Mouse (Mus musculus): ENCODE results near the gene H2afj. TPM values are rescaled to one million over a fixed set of nuclear protein-coding genes. Genes with fewer than 3 reads are reported as not detected.
A peak's percentile ranks its signal among the peaks of the same experiment; 100 is the strongest.

Gene H2afj
- total RNA-seq, 2 experiments from 2014 or later = 46.1 to 79.7 TPM

DNA sequence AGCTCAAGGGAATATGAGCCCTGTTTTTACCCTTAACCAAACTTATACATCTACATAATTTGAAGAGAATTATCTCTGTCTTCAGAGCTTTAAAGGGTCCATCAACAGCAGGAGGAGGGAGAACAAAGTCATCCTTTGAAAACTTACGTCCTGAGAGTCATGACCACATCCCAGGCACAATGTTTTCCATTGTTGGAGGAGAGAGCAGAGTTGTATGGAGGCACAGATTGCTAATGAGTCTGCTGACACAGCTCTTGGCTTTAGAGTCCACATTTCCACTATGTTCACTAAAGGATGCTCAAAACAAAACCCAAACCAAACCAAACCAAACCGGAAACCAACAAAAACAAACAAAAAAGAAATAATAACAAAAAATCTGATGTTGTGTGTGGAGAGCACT is 36.9 kb downstream of the H2afj start:
- no peak for ATAC-seq (replicated peaks; ENCODE audit: poor library complexity)

DNA sequence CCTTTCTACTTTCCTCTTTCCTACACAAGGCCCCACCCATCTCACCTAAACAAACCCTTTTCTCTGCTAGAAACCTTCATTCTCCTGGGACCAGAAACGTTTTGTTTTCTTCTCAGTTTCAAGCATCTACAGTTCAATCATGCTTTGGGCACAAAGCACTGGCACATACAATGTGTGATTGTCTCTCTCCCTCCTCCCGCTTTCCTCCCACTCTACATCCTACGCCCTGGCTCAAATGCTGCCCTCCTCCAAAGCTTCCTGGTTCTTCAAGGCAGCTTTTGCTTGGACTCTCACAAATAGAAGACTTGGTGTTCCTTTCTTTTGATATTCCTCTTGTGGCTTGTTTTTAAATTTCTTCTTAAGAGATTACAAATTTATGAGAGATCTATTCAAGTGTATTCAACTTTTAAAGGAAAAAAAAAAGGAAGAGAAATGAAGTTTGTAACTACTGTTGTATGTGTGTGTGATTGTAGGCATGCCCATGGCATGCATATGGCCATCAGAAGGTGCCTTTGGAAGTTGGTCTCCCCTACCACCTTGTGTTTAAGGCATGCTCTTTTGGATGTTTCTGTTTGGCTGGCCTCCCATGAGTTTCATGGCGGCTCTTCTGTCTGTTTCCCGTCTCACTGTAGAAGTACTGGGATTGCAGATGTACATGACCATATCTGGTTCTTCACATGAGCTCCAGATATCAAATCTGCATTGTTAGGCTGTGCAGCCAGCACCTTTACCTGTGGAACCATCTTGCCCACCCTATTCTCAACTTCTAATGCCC is 37.8 kb downstream of the H2afj start:
- no peak for ATAC-seq (replicated peaks; ENCODE audit: poor library complexity)

DNA sequence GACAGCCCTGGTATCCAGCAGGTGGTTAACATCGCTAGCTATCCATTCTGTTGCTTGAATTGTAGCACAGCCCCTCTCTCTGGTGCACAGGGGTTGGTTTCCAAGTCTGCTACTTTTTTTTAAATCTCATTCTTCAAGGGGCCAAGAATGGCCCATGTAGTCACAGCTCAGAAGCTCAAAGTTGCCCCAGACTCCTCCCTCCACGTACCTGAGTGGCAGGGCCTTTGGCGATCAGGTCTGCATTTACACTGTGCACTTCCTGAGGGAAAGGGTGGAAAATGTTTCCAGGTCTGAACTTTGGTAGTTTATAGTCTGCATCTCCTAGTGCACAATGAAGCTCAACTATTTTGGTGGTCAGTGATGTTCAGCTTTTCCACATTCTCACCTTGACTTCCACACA is 39.2 kb downstream of the H2afj start:
- no peak for ATAC-seq (replicated peaks; ENCODE audit: poor library complexity)

DNA sequence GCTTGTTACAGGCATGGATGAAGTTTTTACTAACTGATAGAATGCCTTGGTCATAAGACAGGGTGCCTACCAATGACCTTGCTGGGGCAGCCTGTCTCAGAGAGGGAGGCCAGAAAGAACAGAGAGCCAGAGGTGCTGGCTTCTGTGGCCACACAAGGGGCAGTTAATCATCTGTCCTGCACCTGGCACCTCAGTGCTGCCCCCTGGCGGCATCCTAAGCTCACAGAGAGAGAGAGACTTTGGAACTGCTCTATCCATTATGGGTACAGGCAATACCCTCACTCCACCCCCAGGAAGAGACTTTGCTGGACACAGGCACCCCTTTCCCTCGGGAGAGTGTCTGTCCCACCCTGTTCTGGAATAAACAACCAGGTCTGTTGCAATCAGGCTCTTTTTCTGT is 39.7 kb downstream of the H2afj start:
- peak; percentile 80 for ATAC-seq (replicated peaks; ENCODE audit: poor library complexity)

DNA sequence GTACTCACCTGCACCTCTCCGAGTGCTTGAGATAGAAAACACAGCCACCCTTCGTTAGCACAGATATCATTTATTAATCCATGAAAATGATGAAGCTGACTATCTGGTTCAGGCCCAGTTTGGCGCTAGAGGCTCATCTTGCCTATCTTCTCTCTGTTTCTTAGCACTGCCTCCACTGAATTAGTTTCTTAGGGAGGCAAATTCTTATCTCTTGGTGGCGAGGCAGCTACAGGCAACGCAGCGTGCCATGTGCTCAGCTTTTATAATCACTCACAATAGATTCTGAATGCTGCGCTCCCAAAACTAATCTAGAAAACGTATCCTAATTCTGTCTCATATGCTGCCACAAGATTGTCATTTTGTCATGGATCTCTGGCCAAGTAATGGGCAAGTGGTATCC is 40.4 kb downstream of the H2afj start:
- peak; percentile 71 for ATAC-seq (replicated peaks; ENCODE audit: poor library complexity)

DNA sequence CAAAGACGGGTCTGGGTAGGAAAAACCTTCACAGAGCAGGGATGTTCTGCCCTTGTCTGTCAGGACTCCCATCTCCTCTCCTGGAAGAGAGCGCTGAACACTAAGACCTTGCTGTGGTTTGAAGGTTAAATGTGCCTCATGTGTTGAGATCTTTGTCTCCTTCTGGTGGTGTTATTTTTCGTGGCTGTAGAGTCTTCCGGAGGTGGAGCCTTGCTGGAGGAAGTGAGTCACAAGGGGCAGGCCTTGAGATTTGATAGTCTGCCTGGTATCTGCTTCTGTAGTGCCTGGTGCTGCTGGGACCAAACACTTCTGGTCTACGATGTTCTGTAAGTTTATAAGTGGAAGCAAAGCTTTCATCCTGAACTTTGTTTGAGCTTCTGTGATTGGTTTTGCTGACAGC is 40.9 kb downstream of the H2afj start:
- no peak; the same call in 1 of the 2 replicates for ATAC-seq (replicated peaks; ENCODE audit: poor library complexity)

DNA sequence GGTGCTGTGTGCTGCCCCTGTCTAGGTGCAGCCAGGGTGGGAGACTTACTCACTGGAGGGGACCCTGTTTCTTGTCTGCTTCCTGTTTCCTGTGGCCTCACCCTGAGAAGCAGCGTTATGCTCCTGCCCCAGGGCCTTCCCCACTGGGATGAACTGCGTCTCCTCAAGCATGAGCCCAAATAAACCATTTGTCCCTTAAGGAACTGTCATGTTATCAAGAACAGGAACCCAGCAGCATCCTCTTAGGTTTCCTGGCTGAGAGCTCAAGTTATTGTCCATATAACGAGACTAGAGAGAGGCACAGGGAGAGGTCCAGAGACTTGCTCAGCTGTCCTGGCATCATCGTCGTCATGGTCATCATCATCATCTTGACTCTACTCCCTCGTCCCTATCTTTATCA is 42.2 kb downstream of the H2afj start:
- ATAC-seq (replicated peaks; ENCODE audit: poor library complexity) = no peak

DNA sequence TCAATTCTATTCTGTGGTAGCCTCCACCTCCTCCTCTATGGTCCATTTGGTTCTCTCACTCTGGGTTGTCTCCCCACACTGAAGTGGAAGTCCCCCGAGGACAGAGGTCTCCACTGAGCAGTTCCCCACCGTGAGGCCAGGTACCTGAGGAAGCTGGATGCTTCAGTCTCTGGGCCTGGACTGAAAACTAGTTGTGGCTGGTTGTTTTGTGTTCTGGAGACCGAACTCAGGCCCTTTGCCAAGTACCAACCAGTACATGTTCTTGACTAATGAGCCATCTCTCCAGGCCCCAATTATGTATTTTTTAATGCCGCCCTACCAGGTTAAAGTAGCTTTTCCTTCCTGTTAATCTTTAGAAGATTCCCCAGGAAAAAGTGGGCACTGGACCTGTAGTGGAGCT is 44.3 kb downstream of the H2afj start:
- no peak for ATAC-seq (replicated peaks; ENCODE audit: poor library complexity)

DNA sequence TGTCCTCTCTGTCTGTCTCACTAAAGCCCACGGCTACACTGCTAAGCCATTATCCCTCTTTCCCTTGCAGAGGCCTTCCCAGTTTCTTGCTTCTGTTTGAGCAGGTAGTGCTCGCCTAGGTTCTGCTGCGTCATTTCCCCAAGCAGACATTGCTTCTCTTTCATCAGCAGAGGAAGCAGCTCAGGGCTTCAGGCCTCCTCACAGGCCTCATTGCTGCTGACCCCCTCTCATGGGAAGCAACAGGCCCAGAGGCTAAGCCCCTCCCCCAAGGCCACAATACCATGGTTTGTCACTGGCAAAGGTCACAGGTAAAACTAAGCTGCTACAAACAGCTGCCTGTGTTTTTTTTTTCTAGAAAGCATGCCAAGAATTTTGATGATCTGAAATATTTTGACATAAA is 44.7 kb downstream of the H2afj start:
- ATAC-seq (replicated peaks; ENCODE audit: poor library complexity) = no peak

DNA sequence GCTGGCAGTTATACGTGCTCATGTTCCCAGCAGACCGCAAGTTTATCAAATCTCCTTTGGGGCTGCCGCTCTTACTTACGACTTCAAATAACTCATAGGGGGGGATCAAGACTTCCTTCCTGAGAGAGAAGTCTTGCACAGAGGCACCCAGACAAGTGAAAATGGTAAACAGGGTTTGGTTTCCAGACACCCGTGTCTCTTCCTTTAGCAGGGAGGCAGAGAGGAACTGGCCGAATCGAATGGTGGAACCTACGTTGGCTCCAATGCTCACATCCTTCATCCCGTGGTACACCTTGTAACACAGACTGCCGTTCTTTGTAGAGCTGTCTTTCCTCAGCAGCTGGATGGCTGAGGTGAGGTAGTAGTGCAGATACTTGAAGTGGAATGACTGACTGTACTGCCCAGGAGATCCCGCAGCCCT is 46.3 kb downstream of the H2afj start:
- no peak for ATAC-seq (replicated peaks; ENCODE audit: poor library complexity)

DNA sequence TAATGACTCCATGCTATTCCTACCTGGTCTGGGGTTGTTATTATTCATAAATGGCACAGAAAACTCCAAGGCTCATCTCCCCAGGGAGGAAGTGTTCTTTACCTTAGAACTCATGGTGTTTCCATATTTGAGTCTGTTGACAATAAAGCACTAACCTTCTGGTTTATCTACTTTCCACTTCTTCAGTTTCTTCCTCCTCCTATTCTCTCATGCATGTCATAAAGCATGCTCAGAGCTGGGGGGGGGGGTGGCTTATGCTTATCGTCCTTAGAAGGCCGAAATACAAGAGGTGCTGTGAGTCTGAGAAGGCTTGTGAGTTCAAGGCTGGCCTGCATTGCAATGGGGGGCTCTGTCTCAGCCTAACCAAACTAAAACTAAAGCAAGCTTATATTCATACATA is 47.1 kb downstream of the H2afj start:
- no peak for ATAC-seq (replicated peaks; ENCODE audit: poor library complexity)

DNA sequence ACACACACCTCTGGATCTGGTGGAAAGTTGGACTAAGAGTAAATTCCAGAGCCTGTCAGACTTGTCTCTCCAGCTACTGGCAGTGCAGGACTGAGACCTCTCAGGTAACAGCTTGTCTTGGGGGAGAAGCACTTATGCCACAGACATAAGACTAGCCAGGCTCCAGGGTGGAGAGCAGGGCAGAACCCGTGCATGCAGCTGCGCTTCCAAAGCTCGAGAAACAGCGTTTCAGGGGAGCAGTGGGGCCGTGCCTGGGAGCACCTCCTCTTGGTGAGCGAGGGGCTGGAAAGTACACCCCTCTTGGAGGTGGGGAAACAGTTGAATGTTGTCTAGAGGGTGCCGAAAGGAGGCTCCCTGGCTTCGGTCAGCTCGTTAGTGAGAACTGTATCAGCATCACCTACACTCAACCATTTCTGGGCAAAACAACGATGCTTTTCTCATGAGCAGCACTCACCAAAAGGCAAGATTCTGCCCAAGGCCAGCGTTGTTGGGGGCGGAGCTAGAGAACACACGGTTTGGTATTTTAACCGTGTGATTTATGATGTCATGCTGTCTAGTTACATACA is 48.1 kb downstream of the H2afj start:
- peak; percentile 18 for ATAC-seq (replicated peaks; ENCODE audit: poor library complexity)

DNA sequence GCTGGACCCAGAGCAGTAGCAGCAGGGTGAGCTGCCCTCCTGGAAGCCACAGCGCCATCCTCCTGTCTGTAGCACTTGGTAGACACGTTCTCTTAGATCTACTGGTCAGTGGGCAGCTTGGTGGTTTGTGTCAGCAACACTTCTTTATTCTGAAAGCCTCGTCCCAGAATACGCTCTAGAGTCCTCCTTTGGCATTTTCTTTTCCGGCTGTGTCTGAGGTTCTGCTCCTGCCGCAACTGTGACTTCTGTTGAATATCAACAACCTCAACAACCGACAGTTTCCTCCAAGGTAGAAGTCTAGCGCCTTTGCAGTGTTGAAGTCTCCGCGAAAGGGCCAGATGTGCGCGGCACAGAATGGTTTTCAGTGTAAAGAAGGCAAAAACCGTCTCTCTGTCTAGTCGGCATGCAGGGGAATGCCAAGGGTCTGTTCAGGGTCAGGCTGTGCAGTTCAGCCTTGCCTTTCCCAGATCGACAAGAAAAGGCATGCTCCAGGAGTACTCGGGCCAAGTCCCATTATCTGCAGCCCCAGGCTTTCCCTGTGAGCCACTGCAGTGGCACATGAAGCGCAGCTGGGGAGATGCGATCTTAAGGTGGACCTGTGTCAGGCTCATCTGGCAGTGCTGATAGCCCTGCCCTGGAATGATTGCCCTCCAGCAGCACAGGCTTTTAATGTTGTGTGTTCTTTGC is 49.3 kb downstream of the H2afj start, which contains the start of gene Art4:
Art4 (minus strand) TSS at position 548 of the 687 bp plus-strand sequence.
- peak; percentile 74 for ATAC-seq (replicated peaks; ENCODE audit: poor library complexity)

DNA sequence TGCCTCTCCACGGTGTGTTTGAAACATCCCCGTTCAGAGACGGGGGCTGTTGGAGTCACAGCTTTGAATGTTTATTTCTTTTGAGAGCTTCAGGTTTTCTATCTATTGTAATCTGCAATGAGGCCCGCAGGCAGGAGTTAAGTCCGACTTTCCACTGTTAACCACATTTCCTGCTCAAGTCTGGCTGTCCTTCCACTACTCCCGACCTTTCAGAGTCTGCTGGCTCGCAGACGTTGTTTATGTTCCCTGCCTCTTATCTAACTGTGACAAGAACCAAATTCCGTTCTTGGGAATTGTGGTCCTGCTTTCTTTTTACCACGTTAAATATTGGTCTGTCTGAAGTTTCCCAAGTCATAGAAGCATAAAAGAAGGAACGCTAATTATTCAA is 49.8 kb downstream of the H2afj start:
- ATAC-seq (replicated peaks; ENCODE audit: poor library complexity) = peak; percentile 12

DNA sequence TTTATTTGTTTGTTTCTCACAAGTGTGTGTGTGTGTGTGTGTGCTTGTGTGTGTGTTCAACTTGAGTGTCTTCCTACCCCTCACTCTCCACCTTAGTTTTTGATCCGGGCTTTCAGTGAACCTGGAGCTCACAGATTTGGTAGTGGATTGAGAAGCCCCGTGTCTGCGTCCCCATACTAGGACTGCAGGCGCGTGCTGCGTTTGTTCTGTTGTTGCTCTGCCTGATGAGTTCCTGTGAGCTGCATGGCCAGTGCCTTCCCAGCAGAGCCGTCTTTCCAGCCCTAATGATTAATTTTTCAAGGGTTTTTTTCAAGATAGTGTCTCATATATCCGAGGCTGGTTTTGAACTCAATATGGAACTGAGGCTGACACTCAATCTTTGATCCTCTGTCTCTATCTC is 50.4 kb downstream of the H2afj start:
- ATAC-seq (replicated peaks; ENCODE audit: poor library complexity) = no peak

Other genes with a start within 250 kb of the H2afj start
- gene Plbd1, start 146.3 kb upstream of the H2afj start, total RNA-seq (2015) = 12.0 and 16.3 TPM in 2 replicates
- 10.5 and 10.8 TPM in 2 replicates for gene Plbd1, start 146.3 kb upstream of the H2afj start, total RNA-seq (2017)
- gene Gucy2c, start 26.5 kb upstream of the H2afj start, total RNA-seq (2015) = not detected in 2 replicates
- gene Gucy2c, start 26.5 kb upstream of the H2afj start, total RNA-seq (2017) = not detected in 2 replicates
- 16.6 and 20.5 TPM in 2 replicates for gene Hist4h4, start 3.8 kb upstream of the H2afj start, total RNA-seq (2015)
- gene Hist4h4, start 3.8 kb upstream of the H2afj start, total RNA-seq (2017) = 38.8 and 46.4 TPM in 2 replicates
- gene BC049715, start 19.4 kb downstream of the H2afj start, total RNA-seq (2015) = 1.2 and 2.2 TPM in 2 replicates
- gene BC049715, start 19.4 kb downstream of the H2afj start, total RNA-seq (2017) = 3.5 and 8.7 TPM in 2 replicates
- 112 and 118 TPM in 2 replicates for gene Wbp11, start 20.0 kb downstream of the H2afj start, total RNA-seq (2015)
- 40.9 and 47.7 TPM in 2 replicates for gene Wbp11, start 20.0 kb downstream of the H2afj start, total RNA-seq (2017)
- gene Smco3, start 27.2 kb downstream of the H2afj start, total RNA-seq (2015) = 0.07 TPM in 1 of 2 replicates, not detected in the other
- 0.33 and 1.2 TPM in 2 replicates for gene Smco3, start 27.2 kb downstream of the H2afj start, total RNA-seq (2017)
- 1.8 and 2.4 TPM in 2 replicates for gene Art4, start 49.5 kb downstream of the H2afj start, total RNA-seq (2015)
- 1.8 and 6.0 TPM in 2 replicates for gene Art4, start 49.5 kb downstream of the H2afj start, total RNA-seq (2017)
- gene Mgp, start 67.6 kb downstream of the H2afj start, total RNA-seq (2015) = not detected in 2 replicates
- gene Mgp, start 67.6 kb downstream of the H2afj start, total RNA-seq (2017) = not detected in 2 replicates
- 1.0 and 4.4 TPM in 2 replicates for gene Erp27, start 113.9 kb downstream of the H2afj start, total RNA-seq (2015)
- gene Erp27, start 113.9 kb downstream of the H2afj start, total RNA-seq (2017) = 0.25 and 0.91 TPM in 2 replicates
- 0.05 TPM in 1 of 2 replicates, not detected in the other for gene Pde6h, start 115.6 kb downstream of the H2afj start, total RNA-seq (2015)
- gene Pde6h, start 115.6 kb downstream of the H2afj start, total RNA-seq (2017) = 0.03 and 0.08 TPM in 2 replicates
- gene Arhgdib, start 133.7 kb downstream of the H2afj start, total RNA-seq (2015) = 2,686 and 2,904 TPM in 2 replicates
- gene Arhgdib, start 133.7 kb downstream of the H2afj start, total RNA-seq (2017) = 1,309 and 1,334 TPM in 2 replicates